Comparison of ENCODE assay signal across 8 mouse cellular contexts in the genomic region with DNA sequence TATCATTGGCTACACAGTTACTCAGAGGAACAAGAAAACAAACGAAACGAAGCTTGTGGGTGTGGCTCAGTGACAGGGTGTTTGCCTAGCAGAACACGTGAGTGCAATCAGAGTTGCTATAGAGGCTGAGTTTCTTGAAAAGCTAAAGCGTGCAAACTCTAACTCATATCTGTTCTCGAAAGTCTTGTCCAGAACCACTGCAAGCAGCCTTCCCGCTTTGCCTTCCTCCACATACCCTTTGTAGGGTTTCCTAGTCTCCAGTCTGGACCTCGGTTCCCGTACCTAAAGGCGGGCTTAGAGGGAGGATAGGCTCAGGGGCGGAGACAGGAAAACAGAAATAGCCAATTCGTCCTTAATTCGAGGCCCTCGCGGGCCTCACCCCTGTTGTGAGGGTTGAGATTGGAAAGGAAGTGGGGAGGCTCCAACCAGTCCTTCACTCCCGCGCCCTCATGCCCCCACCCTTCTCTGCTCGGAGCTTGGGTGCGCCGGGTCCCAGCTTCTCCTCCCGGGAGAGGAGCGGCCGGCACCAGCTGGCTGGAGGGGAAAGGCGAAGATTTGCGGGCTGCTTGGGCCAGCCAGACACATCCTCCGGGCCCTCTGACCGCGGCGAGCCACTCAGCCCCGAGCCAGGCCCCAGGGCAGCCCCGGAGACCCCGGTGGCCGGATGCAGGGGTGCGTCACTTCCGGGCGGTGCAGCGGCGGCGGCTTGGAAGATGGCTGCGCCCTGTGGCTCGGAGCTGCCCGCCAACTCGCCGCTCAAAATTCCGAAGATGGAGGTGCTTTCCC. TPM values are rescaled to one million over a fixed set of nuclear protein-coding genes. Genes with fewer than 3 reads are reported as not detected.
DNase-seq lines count a peak whose midpoint lies in the region; ATAC-seq lines count a peak whose summit lies in the region.

A gene (plus strand): TSS at position 709 of the 786 bp plus-strand sequence.

- ATAC-seq in intestine, embryonic 14.5 days (replicated peaks; ENCODE audit: low FRiP score, low TSS enrichment, low read depth), result peak; percentile 97

- intact Hi-C loops in left cerebral cortex, postnatal 14 days (cut with DNase I), result no loop called here

- H3K9ac ChIP-seq in intestine, embryonic 14.5 days (ENCODE audit: low read length), result peak within 1 kb of the TSS; percentile 95

- H3K27me3 ChIP-seq in intestine, embryonic 14.5 days (replicated peaks; ENCODE audit: control insufficient read depth, insufficient read depth, low read length), result no peaks in the 10 kb centered on the region

- H3K27ac ChIP-seq in intestine, embryonic 14.5 days (ENCODE audit: low read depth), result peak within 1 kb of the TSS; percentile 100

- H3K4me1 ChIP-seq in intestine, embryonic 14.5 days (replicated peaks; ENCODE audit: control insufficient read depth, insufficient read depth, low read length), result peaks cover 15% of the 10 kb centered on the region

- no peaks in the 10 kb centered on the region for H3K36me3 ChIP-seq in intestine, embryonic 14.5 days (ENCODE audit: control insufficient read depth, insufficient read depth, low read length)

- peak within 1 kb of the TSS; percentile 94 for H3K4me3 ChIP-seq in intestine, embryonic 14.5 days (ENCODE audit: low read depth, low read length)

- H3K9me3 ChIP-seq in intestine, embryonic 14.5 days (ENCODE audit: control insufficient read depth, low read length), result no peaks in the 10 kb centered on the region

- peak within 1 kb of the TSS; percentile 75 for H3K4me2 ChIP-seq in intestine, embryonic 14.5 days (ENCODE audit: low read length)

- 0% methylated on average over 43 of the region's 44 CpGs for WGBS in intestine, embryonic 14.5 days

- DNase-seq in adrenal gland, adult (ENCODE audit: inconsistent age in 2 of 2, low spot score in 1 of 2), result peak; percentile 93 to 97
- DNase-seq in embryo, embryonic 10.5 days (ENCODE audit: low spot score), result peak; percentile 90
- DNase-seq in gastrocnemius, postnatal 25 days, result peak; percentile 90
- peak; percentile 96 for DNase-seq in intestine, embryonic 14.5 days (ENCODE audit: low spot score)
- peak; percentile 79 to 84 for DNase-seq in left cerebral cortex, postnatal 14 days (ENCODE audit: low spot score in 2 of 2)
- peak; percentile 86 for DNase-seq in mesoderm, embryonic 11.5 days (ENCODE audit: low read depth, low spot score)
- DNase-seq in right cerebral cortex, postnatal 36 days (ENCODE audit: low spot score in 2 of 2), result peak; percentile 78 to 80
- peak; percentile 89 for DNase-seq in yolk sac, embryonic 10.5 days (ENCODE audit: low spot score)

RNA-seq across cellular contexts. Expression of the gene that starts here (rescaled TPM):
- 1 to 10 TPM; 3.0 to 6.6 TPM for total RNA-seq in gastrocnemius, postnatal 25 days (2021)
- 28.7 and 29.5 TPM in 2 replicates for polyA plus RNA-seq in intestine, embryonic 14.5 days (2014; fragmentation: Nextera tagmentation; extraction: Ambion mirVana)
- 10 to 100 TPM; 19.2 to 28.3 TPM for total RNA-seq in left cerebral cortex, postnatal 14 days (2021)

Comparison
In these comparisons a context has a peak if more than half of its experiments do, and no peak if none do; other contexts are left out.
1. Peak in every context shown above with its lines: DNase-seq, ATAC-seq, H3K4me3 ChIP-seq and H3K27ac ChIP-seq.